Mouse (Mus musculus): ENCODE measurements around the gene Mrap. TPM values are rescaled to one million over a fixed set of nuclear protein-coding genes. Genes with fewer than 3 reads are reported as not detected.

Gene Mrap
- polyA plus RNA-seq (2014; fragmentation: Illumina TruSeq; extraction: RNeasy Lipid Tissue Mini Kit (QIAGEN cat#74804); ENCODE audit: low read depth, low replicate concordance), result 90.2 TPM

GRCm38 (mm10) chr16:90738092-90738956, at the start of gene Mrap:
TSS of gene Mrap (plus strand) at chr16:90738207.

GRCm38 (mm10) chr16:90727233-90728115, 10.5 kb upstream of the Mrap start, which contains the start of gene Mis18a:
TSS of gene Mis18a (minus strand) at chr16:90727404.

Other genes with a start within 250 kb of the Mrap start
- gene Mis18a, start 10.8 kb upstream of the Mrap start, polyA plus RNA-seq (2014; fragmentation: Illumina TruSeq; extraction: RNeasy Lipid Tissue Mini Kit (QIAGEN cat#74804); ENCODE audit: low read depth, low replicate concordance), result 8.8 TPM
- gene Urb1, start 72.2 kb downstream of the Mrap start, polyA plus RNA-seq (2014; fragmentation: Illumina TruSeq; extraction: RNeasy Lipid Tissue Mini Kit (QIAGEN cat#74804); ENCODE audit: low read depth, low replicate concordance), result 6.7 TPM
- 5.6 TPM for gene Eva1c, start 88.5 kb downstream of the Mrap start, polyA plus RNA-seq (2014; fragmentation: Illumina TruSeq; extraction: RNeasy Lipid Tissue Mini Kit (QIAGEN cat#74804); ENCODE audit: low read depth, low replicate concordance)
- gene Cfap298, start 196.9 kb downstream of the Mrap start, polyA plus RNA-seq (2014; fragmentation: Illumina TruSeq; extraction: RNeasy Lipid Tissue Mini Kit (QIAGEN cat#74804); ENCODE audit: low read depth, low replicate concordance), result 31.6 TPM